In genomic region chr7:122919728-122920582, GRCm38 (mm10) we compare ENCODE assay signal across 8 mouse cellular contexts. TPM values are rescaled to one million over a fixed set of nuclear protein-coding genes. Genes with fewer than 3 reads are reported as not detected.
DNase-seq lines count a peak whose midpoint lies in the region; ATAC-seq lines count a peak whose summit lies in the region.

No protein-coding gene starts in this region.

- DNase-seq in cerebellum, adult 11 months, result peak; percentile 26
- DNase-seq in CD4-positive helper T cell, adult 2 months (ENCODE audit: low read depth, low spot score), result peak; percentile 62
- peak; percentile 3 for DNase-seq in c-Kit-negative CD71-positive TER-119-positive erythroid progenitor cells, embryonic 14.5 days (ENCODE audit: low read depth, low spot score)
- peak; percentile 50 for DNase-seq in kidney, adult 9 months
- DNase-seq in lung, postnatal 14 days, result peak; percentile 54
- peak; percentile 46 to 53 for DNase-seq in right cerebral cortex, postnatal 10 days (ENCODE audit: low spot score in 2 of 2)

- no peak overlapping the region for H3K4me3 ChIP-seq in forebrain, embryonic 15.5 days

- no peak overlapping the region for H3K9ac ChIP-seq in forebrain, embryonic 15.5 days (replicated peaks)

- H3K36me3 ChIP-seq in forebrain, embryonic 15.5 days, result no peaks in the 10 kb centered on the region

- no peak overlapping the region for H3K27ac ChIP-seq in forebrain, embryonic 15.5 days (replicated peaks)

- WGBS in forebrain, embryonic 15.5 days, result 46% methylated on average over 13 of the region's 13 CpGs

- H3K27me3 ChIP-seq in forebrain, embryonic 15.5 days, result no peaks in the 10 kb centered on the region

- H3K4me2 ChIP-seq in forebrain, embryonic 15.5 days (replicated peaks), result no peak overlapping the region

- no peaks in the 10 kb centered on the region for H3K9me3 ChIP-seq in forebrain, embryonic 15.5 days

- 0 out of 2 replicates have a peak, but pooled peaks cover 3% of the 10 kb centered on the region for H3K4me1 ChIP-seq in forebrain, embryonic 15.5 days

- no peak; the same call in 1 of the 2 replicates for ATAC-seq in cerebellum, adult (ENCODE audit: insufficient number of reproducible peaks, low FRiP score, low TSS enrichment)
- peak; percentile 74 for ATAC-seq in forebrain, embryonic 15.5 days (replicated peaks)

RNA-seq across cellular contexts. Expression of gene Rbbp6, which starts 45.5 kb away (rescaled TPM):
- polyA plus RNA-seq in forebrain, embryonic 15.5 days (2015; fragmentation: Nextera tagmentation; extraction: Ambion mirVana), result 28.8 and 32.8 TPM in 2 replicates

Comparison
In these comparisons a context has a peak if more than half of its experiments do, and no peak if none do; other contexts are left out.
1. DNase-seq: peak in every context shown above with its lines; median percentile 62 in CD4-positive helper T cell, adult 2 months; 54 in lung, postnatal 14 days; 50 in kidney, adult 9 months; 50 in right cerebral cortex, postnatal 10 days; 26 in cerebellum, adult 11 months; 3 in c-Kit-negative CD71-positive TER-119-positive erythroid progenitor cells, embryonic 14.5 days.